Mouse (Mus musculus): ENCODE measurements at regions not wholly inside any gene's neighbourhood (a gene's known extent, or its start where the extent isn't known, plus 50 kb on each side); places are given as distances from the start of the nearest gene placed in this dataset.

DNA sequence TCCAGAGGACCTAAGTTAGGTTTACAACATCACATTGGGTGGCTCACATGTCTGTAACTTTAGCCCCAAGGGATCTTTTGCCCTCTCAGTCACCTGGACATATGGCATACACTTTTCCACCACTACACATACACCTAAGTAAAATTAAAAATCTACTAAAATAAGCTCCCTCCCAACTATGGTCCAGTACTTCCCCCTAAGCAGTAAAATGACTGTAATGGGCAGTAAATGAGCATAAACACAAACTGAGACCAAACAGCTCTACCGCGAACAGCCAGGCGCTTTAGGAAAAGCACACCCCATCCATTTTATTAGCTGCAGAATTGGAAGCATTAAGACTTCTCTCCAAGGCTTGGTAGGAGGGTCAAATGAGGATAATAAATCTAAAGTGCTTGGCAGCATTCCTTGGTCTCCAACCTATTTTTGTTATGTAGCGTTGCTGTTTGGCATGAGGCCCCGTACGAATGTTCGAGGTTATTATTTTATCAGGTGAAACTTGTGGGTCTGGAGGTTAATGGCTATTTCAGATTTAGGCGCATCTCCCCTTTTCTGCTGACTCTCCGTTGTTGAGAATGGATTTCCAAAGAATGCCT is 157.5 kb upstream of the Eif4g2 start:
- TF ChIP-seq CTCF (IDR thresholded peaks at IDR 0.05; ENCODE audit: low read depth, low read length) (no peak), GATA1 (IDR thresholded peaks at IDR 0.05; ENCODE audit: borderline replicate concordance, low read length) (no peak), GATA2 (IDR thresholded peaks at IDR 0.05; ENCODE audit: borderline replicate concordance, low read depth, low read length) (no peak)

Measured in G1E (cell line).